Mouse (Mus musculus): Measurements from ENCODE around the gene Pgap3. TPM values are rescaled to one million over a fixed set of nuclear protein-coding genes. Genes with fewer than 3 reads are reported as not detected.
"Not testable (repeated sequence)": the region's sequence is repeated elsewhere in the genome, so short reads cannot be mapped to it uniquely, and the experiment has no call there.

The Pgap3 gene
- polyA plus RNA-seq, 1 experiment from 2014 or later = 12.6 TPM

DNA sequence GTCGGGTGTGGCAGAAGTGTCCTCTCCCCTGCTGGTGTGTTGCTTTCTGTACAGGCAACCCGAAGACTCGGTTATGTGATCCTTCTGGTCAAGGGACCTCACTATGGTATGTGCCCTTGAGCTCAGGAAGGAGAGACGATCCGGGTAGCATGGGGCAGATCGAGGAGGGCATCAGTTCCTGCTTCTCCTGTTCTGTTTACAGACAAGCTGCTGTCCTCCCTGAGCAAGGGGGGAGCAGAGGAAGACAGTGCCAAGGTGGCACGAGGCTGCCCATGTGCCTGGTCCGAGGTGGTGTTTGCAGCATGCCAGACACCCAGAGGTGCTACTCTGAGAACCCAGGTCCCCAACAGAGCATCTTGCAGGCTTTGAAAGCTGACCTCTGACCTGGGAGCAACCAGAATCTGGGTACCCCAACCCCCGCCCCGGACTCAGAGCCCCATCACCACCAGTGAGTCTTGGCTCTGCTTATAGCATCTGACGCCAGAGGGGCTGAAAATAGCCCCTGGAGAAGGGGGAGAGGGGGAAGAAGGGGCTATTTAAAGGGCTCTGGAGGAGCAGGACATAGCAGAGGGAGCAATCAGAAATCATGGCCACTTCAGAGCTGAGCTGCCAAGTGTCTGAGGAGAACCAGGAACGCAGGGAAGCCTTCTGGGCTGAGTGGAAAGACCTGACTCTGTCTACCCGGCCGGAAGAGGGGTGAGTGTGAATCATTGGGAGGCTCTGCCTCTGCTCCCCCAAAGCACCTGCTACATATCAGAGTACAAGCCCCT lies 16.8 kb downstream of the Pgap3 start, which contains the start of gene Tcap:
Gene Tcap (plus strand): TSS at position 551 of the 770 bp plus-strand sequence.
- Histone ChIP-seq H3K27me3 (ENCODE audit: control insufficient read depth, insufficient read depth, low read length) (peaks cover 9% of the 10 kb centered on the region; the same call in 1 of the 2 replicates), H3K9ac (replicated peaks; ENCODE audit: low read depth, low read length) (no peak within 1 kb of the TSS), H3K27ac (ENCODE audit: low read length) (no peak within 1 kb of the TSS), H3K4me1 (ENCODE audit: control insufficient read depth, insufficient read depth, low read length) (no peaks in the 10 kb centered on the region), H3K9me3 (ENCODE audit: control insufficient read depth, low read depth, low read length) (no peaks in the 10 kb centered on the region), H3K4me3 (ENCODE audit: low read depth, low read length) (no peak within 1 kb of the TSS), H3K36me3 (ENCODE audit: control insufficient read depth, insufficient read depth, low read length) (peaks cover 23% of the 10 kb centered on the region), H3K4me2 (replicated peaks; ENCODE audit: low read depth, low read length) (no peak within 1 kb of the TSS)
- no peak for ATAC-seq (ENCODE audit: insufficient number of reproducible peaks, insufficient read depth, low FRiP score, low read depth)
- WGBS = 62% methylated on average over 14 of the region's 14 CpGs

DNA sequence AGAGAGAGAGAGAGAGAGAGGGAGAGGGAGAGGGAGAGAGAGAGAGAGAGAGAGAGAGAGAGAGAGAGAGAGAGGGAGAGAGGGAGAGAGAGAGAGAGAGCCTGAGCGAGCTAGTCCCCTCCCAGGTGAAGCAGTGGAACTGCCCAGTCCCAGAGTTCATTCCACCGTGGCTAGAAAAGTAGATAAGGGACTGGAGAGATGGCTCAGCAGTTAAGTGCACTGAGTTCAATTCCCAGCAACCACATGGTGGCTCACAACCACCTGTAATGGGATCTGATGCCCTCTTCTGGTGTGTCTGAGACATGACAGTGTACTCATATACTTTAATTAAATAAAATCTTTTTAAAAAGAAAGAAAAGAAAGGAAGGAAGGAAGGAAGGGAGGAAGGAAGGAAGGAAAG lies 17.9 kb downstream of the Pgap3 start:
- WGBS = 24% methylated on average over 2 of the region's 2 CpGs
- H3K9me3 ChIP-seq (ENCODE audit: control insufficient read depth, low read depth, low read length); H3K27ac ChIP-seq (ENCODE audit: low read length); ATAC-seq (ENCODE audit: insufficient number of reproducible peaks, insufficient read depth, low FRiP score, low read depth); H3K4me1 ChIP-seq (ENCODE audit: control insufficient read depth, insufficient read depth, low read length); H3K9ac ChIP-seq (replicated peaks; ENCODE audit: low read depth, low read length); H3K27me3 ChIP-seq (ENCODE audit: control insufficient read depth, insufficient read depth, low read length); H3K4me3 ChIP-seq (ENCODE audit: low read depth, low read length); H3K4me2 ChIP-seq (replicated peaks; ENCODE audit: low read depth, low read length): not testable (repeated sequence)
- H3K36me3 ChIP-seq (ENCODE audit: control insufficient read depth, insufficient read depth, low read length) = peaks cover 32% of the 10 kb centered on the region

DNA sequence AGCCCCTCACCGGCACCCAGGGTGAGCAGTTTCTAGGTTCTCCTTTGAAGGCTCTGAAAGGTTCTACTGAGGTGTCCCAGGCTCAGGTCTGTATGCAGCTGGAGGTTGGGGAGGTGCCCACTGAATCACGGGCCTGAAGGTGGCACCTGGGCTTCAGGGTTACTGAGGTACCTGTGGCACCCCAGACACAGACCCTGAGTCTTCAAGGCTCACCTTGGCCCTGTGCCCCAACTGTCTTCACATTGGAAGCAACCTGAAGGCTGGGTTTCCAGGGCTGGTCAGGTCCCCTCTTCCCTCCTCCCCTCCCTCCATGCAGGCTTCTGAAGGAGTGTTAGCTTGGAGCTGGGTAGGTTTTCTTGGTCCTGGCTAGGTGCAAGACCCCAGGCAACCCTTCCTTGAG lies 18.6 kb downstream of the Pgap3 start:
- Histone ChIP-seq H3K4me2 (replicated peaks; ENCODE audit: low read depth, low read length) (no peak overlapping the region), H3K9ac (replicated peaks; ENCODE audit: low read depth, low read length) (no peak overlapping the region)
- 97% methylated on average over 2 of the region's 2 CpGs for WGBS

DNA sequence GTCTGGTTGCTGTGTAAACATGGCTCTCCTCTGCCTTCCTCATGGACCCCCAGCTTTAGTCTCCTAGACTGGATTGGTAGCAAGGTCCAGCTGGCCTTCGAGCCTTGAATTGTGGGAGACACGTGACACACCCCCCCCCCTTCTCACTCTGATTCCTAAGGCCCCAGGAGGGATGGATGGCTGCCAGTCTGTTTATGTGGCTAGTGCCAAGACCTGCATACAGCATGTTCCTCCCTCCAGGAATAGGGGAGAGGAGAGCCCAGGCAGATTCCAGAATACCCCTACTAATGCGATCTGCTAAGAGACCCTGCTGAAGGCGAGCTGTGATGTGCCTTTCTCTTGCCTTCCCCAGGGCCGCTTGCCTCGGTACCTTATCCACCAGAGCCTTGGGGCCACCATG lies 20.2 kb downstream of the Pgap3 start:
- Histone ChIP-seq H3K4me2 (replicated peaks; ENCODE audit: low read depth, low read length) (no peak overlapping the region), H3K27ac (ENCODE audit: low read length) (no peak overlapping the region), H3K4me3 (ENCODE audit: low read depth, low read length) (no peak overlapping the region), H3K9ac (replicated peaks; ENCODE audit: low read depth, low read length) (no peak overlapping the region), H3K4me1 (ENCODE audit: control insufficient read depth, insufficient read depth, low read length) (no peaks in the 10 kb centered on the region), H3K9me3 (ENCODE audit: control insufficient read depth, low read depth, low read length) (no peaks in the 10 kb centered on the region), H3K27me3 (ENCODE audit: control insufficient read depth, insufficient read depth, low read length) (no peaks in the 10 kb centered on the region), H3K36me3 (ENCODE audit: control insufficient read depth, insufficient read depth, low read length) (peaks cover 50% of the 10 kb centered on the region)
- 79% methylated on average over 6 of the region's 6 CpGs for WGBS
- ATAC-seq (ENCODE audit: insufficient number of reproducible peaks, insufficient read depth, low FRiP score, low read depth) = no peak; the same call in 1 of the 2 replicates

More for the DNA sequence above, 18.6 kb downstream of the Pgap3 start:
- no peak overlapping the region for H3K4me3 ChIP-seq (ENCODE audit: low read depth, low read length)
- H3K27me3 ChIP-seq (ENCODE audit: control insufficient read depth, insufficient read depth, low read length) = 0 out of 2 replicates have a peak, but pooled peaks cover 5% of the 10 kb centered on the region
- H3K9me3 ChIP-seq (ENCODE audit: control insufficient read depth, low read depth, low read length) = no peaks in the 10 kb centered on the region
- no peak overlapping the region for H3K27ac ChIP-seq (ENCODE audit: low read length)
- no peak for ATAC-seq (ENCODE audit: insufficient number of reproducible peaks, insufficient read depth, low FRiP score, low read depth)
- H3K4me1 ChIP-seq (ENCODE audit: control insufficient read depth, insufficient read depth, low read length) = no peaks in the 10 kb centered on the region
- H3K36me3 ChIP-seq (ENCODE audit: control insufficient read depth, insufficient read depth, low read length) = peaks cover 38% of the 10 kb centered on the region

DNA sequence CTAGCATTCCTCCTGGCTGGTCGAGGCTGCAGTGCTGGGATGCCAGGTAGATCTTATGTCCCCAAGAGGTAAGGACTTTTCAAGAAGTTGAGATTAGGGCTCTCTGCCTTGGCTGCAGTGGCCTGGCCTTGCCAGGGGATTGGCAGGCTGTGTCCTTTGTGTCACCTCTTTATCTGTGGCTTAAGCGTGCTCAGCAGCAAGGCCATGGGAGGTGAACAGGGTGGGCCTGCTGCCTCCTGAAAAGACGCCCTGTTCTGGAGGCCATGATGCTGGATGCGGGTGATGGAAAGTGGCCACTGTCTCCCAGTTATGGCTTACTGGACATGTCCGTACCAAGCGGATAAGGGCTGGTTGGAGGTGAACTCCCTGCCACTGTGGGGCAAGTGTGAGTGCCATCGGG lies 20.9 kb downstream of the Pgap3 start:
- Histone ChIP-seq H3K36me3 (ENCODE audit: control insufficient read depth, insufficient read depth, low read length) (peaks cover 54% of the 10 kb centered on the region), H3K4me2 (replicated peaks; ENCODE audit: low read depth, low read length) (no peak overlapping the region), H3K4me3 (ENCODE audit: low read depth, low read length) (no peak overlapping the region), H3K9ac (replicated peaks; ENCODE audit: low read depth, low read length) (no peak overlapping the region), H3K9me3 (ENCODE audit: control insufficient read depth, low read depth, low read length) (no peaks in the 10 kb centered on the region), H3K4me1 (ENCODE audit: control insufficient read depth, insufficient read depth, low read length) (no peaks in the 10 kb centered on the region), H3K27me3 (ENCODE audit: control insufficient read depth, insufficient read depth, low read length) (no peaks in the 10 kb centered on the region), H3K27ac (ENCODE audit: low read length) (no peak overlapping the region)
- whole genome bisulfite sequencing = 87% methylated on average over 7 of the region's 7 CpGs
- no peak for ATAC-seq (ENCODE audit: insufficient number of reproducible peaks, insufficient read depth, low FRiP score, low read depth)

DNA sequence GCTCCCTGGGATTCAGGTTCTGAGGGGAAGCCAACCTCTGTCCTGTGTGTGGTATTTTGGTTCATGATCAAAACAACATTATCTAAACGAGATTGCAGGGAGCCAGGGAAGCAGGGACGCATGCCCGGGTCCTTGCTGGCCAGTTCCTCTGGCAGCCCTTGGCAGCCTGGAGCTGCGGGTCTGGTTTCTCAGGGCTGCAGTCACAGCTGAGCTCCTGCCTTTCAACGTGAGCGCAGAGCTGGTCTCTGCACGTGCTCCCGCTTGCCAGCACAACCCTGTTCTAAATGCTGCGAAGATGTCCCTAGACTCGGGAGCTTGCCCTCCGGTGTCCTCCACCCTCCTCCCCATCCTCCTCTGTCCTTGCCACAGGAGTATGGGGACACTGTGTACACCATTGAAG lies 22.5 kb downstream of the Pgap3 start:
- Histone ChIP-seq H3K27ac (ENCODE audit: low read length) (no peak overlapping the region), H3K9me3 (ENCODE audit: control insufficient read depth, low read depth, low read length) (no peaks in the 10 kb centered on the region), H3K4me2 (replicated peaks; ENCODE audit: low read depth, low read length) (no peak overlapping the region), H3K4me3 (ENCODE audit: low read depth, low read length) (no peak overlapping the region), H3K4me1 (ENCODE audit: control insufficient read depth, insufficient read depth, low read length) (no peaks in the 10 kb centered on the region), H3K27me3 (ENCODE audit: control insufficient read depth, insufficient read depth, low read length) (no peaks in the 10 kb centered on the region), H3K9ac (replicated peaks; ENCODE audit: low read depth, low read length) (no peak overlapping the region), H3K36me3 (ENCODE audit: control insufficient read depth, insufficient read depth, low read length) (peaks cover 56% of the 10 kb centered on the region)
- WGBS = 83% methylated on average over 11 of the region's 11 CpGs
- ATAC-seq (ENCODE audit: insufficient number of reproducible peaks, insufficient read depth, low FRiP score, low read depth) = no peak

DNA sequence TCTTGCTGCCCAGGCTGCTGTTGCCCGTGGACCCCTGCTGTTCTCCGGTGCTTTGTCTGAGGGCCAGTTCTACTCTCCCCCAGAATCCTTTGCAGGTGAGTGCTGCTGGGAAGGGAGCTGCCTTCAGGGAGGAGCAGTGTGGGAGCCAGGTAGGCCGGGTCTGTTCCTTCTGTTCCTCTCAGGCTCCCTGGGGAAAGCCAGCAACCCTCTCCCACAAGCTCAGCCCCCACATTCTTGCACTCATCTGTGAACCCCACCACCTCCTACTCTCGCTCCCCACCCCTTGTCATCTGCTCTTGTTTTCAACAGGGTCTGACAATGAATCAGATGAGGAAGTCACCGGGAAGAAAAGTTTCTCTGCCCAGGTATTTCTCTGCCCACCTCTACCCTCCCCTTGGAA lies 23.5 kb downstream of the Pgap3 start:
- Histone ChIP-seq H3K9me3 (ENCODE audit: control insufficient read depth, low read depth, low read length) (no peaks in the 10 kb centered on the region), H3K4me1 (ENCODE audit: control insufficient read depth, insufficient read depth, low read length) (0 out of 2 replicates have a peak, but pooled peaks cover 4% of the 10 kb centered on the region), H3K4me2 (replicated peaks; ENCODE audit: low read depth, low read length) (no peak overlapping the region), H3K27me3 (ENCODE audit: control insufficient read depth, insufficient read depth, low read length) (no peaks in the 10 kb centered on the region), H3K4me3 (ENCODE audit: low read depth, low read length) (no peak overlapping the region), H3K9ac (replicated peaks; ENCODE audit: low read depth, low read length) (no peak overlapping the region), H3K36me3 (ENCODE audit: control insufficient read depth, insufficient read depth, low read length) (peaks cover 57% of the 10 kb centered on the region), H3K27ac (ENCODE audit: low read length) (no peak overlapping the region)
- no peak for ATAC-seq (ENCODE audit: insufficient number of reproducible peaks, insufficient read depth, low FRiP score, low read depth)
- 80% methylated on average over 5 of the region's 5 CpGs for WGBS

DNA sequence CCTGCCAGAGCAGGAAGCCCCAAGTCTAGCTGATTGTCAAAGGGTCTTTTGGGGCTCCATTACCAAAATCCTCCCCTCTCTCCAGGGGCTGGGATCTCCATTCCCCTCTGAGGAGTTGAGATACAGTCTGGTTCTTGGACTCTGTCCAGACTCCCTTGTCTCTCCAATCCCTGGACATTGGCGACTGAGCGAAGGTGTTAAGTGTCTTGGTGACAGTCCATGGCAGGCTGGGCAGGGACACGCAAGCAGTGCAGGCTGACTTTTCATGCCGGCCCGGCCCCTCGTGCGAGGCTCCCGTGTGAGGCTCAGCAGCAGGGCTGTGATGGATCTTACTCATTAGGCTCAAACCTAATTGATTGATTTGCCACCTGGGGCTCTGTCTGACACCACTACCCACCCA lies 26.0 kb downstream of the Pgap3 start:
- 84% methylated on average over 8 of the region's 8 CpGs for WGBS
- H3K27ac ChIP-seq (ENCODE audit: low read length) = no peak overlapping the region
- no peak overlapping the region for H3K4me2 ChIP-seq (replicated peaks; ENCODE audit: low read depth, low read length)
- H3K4me3 ChIP-seq (ENCODE audit: low read depth, low read length) = no peak overlapping the region
- no peaks in the 10 kb centered on the region for H3K27me3 ChIP-seq (ENCODE audit: control insufficient read depth, insufficient read depth, low read length)
- H3K9ac ChIP-seq (replicated peaks; ENCODE audit: low read depth, low read length) = no peak overlapping the region
- 0 out of 2 replicates have a peak, but pooled peaks cover 4% of the 10 kb centered on the region for H3K4me1 ChIP-seq (ENCODE audit: control insufficient read depth, insufficient read depth, low read length)
- H3K9me3 ChIP-seq (ENCODE audit: control insufficient read depth, low read depth, low read length) = no peaks in the 10 kb centered on the region
- peaks cover 41% of the 10 kb centered on the region for H3K36me3 ChIP-seq (ENCODE audit: control insufficient read depth, insufficient read depth, low read length)
- no peak for ATAC-seq (ENCODE audit: insufficient number of reproducible peaks, insufficient read depth, low FRiP score, low read depth)
